ENCODE assay signal across 10 mouse cellular contexts in the genomic region with DNA sequence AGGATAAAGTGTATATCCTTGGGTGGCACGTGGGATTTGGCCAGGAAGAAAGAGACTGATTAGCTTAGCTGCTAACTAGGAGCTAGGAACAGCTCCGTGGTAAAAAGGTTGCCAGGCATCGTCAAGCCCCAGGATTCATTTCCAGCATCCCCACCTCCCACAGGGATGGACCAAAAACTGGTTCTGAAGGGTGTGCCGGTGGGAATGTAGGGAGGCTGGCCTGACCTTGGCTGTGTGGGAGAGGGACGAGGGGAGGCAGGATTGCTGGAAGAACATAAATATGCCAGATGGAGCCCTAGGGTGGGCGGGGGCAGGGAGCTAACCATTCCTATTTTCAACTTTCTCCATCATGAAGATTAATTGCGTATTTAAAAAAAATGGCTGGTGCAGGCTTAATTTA. TPM values are rescaled to one million over a fixed set of nuclear protein-coding genes. Genes with fewer than 3 reads are reported as not detected.
DNase-seq lines count a peak whose midpoint lies in the region; ATAC-seq and TF ChIP-seq lines count a peak whose summit lies in the region.
"Had no signal": no experiment of that assay in that cellular context is flagged by ENCODE, and none has a peak within 500 bp of the region (broad histone marks: within the 10 kb centered on the region; RNA-seq: fewer than 3 reads in every experiment).

No protein-coding gene starts in this region.

- no peak overlapping the region for H3K4me2 ChIP-seq in kidney, postnatal 0 days (ENCODE audit: low read length)
- peak overlapping the region; percentile 75; the same call in 1 of the 2 replicates for H3K4me2 ChIP-seq in hindbrain, embryonic 12.5 days (replicated peaks)
- peak overlapping the region; percentile 69 for H3K4me2 ChIP-seq in midbrain, postnatal 0 days (ENCODE audit: low read depth, low read length, poor library complexity, severe bottlenecking)
- H3K4me2 ChIP-seq in lung, postnatal 0 days (replicated peaks; ENCODE audit: low read depth, low read length) = no peak overlapping the region

- H3K4me3 ChIP-seq in kidney, postnatal 0 days (replicated peaks; ENCODE audit: low read depth, low read length) = no peak overlapping the region
- peak overlapping the region; percentile 86 for H3K4me3 ChIP-seq in embryonic facial prominence, embryonic 10.5 days
- peak overlapping the region; percentile 60; the same call in 1 of the 2 replicates for H3K4me3 ChIP-seq in hindbrain, embryonic 12.5 days
- H3K4me3 ChIP-seq in midbrain, postnatal 0 days (ENCODE audit: low read depth, low read length) = peak overlapping the region; percentile 61
- H3K4me3 ChIP-seq in lung, postnatal 0 days (ENCODE audit: low read depth, low read length) = no peak overlapping the region

- no peak for TF ChIP-seq EP300 in lung, postnatal 0 days (IDR thresholded peaks at IDR 0.05)

- 0 out of 2 replicates have a peak, but pooled peaks cover 10% of the 10 kb centered on the region for H3K4me1 ChIP-seq in kidney, postnatal 0 days (replicated peaks; ENCODE audit: insufficient read depth, low read length)
- peaks cover 56% of the 10 kb centered on the region for H3K4me1 ChIP-seq in embryonic facial prominence, embryonic 10.5 days
- peaks cover 35% of the 10 kb centered on the region for H3K4me1 ChIP-seq in hindbrain, embryonic 12.5 days
- H3K4me1 ChIP-seq in midbrain, postnatal 0 days (ENCODE audit: insufficient read depth, low read length) = no peaks in the 10 kb centered on the region
- peaks cover 6% of the 10 kb centered on the region; the same call in 1 of the 2 replicates for H3K4me1 ChIP-seq in lung, postnatal 0 days (ENCODE audit: insufficient read depth, low read depth, low read length)

- ATAC-seq in kidney, postnatal 0 days (replicated peaks; ENCODE audit: low FRiP score, low read depth) = no peak
- no peak for ATAC-seq in hindbrain, embryonic 12.5 days (ENCODE audit: low FRiP score)
- ATAC-seq in midbrain, postnatal 0 days (ENCODE audit: low FRiP score) = no peak
- ATAC-seq in lung, postnatal 0 days = no peak

- H3K36me3 ChIP-seq in kidney, postnatal 0 days (ENCODE audit: insufficient read depth, low read length) = no peaks in the 10 kb centered on the region
- H3K36me3 ChIP-seq in embryonic facial prominence, embryonic 10.5 days (replicated peaks) = no peaks in the 10 kb centered on the region
- no peaks in the 10 kb centered on the region for H3K36me3 ChIP-seq in hindbrain, embryonic 12.5 days
- H3K36me3 ChIP-seq in midbrain, postnatal 0 days (ENCODE audit: insufficient read depth, low read length) = no peaks in the 10 kb centered on the region
- no peaks in the 10 kb centered on the region for H3K36me3 ChIP-seq in lung, postnatal 0 days (ENCODE audit: insufficient read depth, low read length)
- H3K36me3 ChIP-seq: lung, embryonic 15.5 days had no signal

- TF ChIP-seq CTCF in kidney, postnatal 0 days (IDR thresholded peaks at IDR 0.05; ENCODE audit: low read depth) = no peak
- TF ChIP-seq CTCF in midbrain, postnatal 0 days (IDR thresholded peaks at IDR 0.05) = no peak
- TF ChIP-seq CTCF in lung, postnatal 0 days (IDR thresholded peaks at IDR 0.05) = no peak

- 20% methylated on average over 7 of the region's 7 CpGs for WGBS in kidney, postnatal 0 days
- whole genome bisulfite sequencing in embryonic facial prominence, embryonic 10.5 days = 38% methylated on average over 7 of the region's 7 CpGs
- 33% methylated on average over 7 of the region's 7 CpGs for WGBS in hindbrain, embryonic 12.5 days
- WGBS in midbrain, postnatal 0 days = 32% methylated on average over 7 of the region's 7 CpGs
- 55% methylated on average over 7 of the region's 7 CpGs for WGBS in lung, postnatal 0 days

- no peak overlapping the region for H3K9ac ChIP-seq in kidney, postnatal 0 days (ENCODE audit: low read depth, low read length)
- no peak overlapping the region for H3K9ac ChIP-seq in hindbrain, embryonic 12.5 days
- H3K9ac ChIP-seq in midbrain, postnatal 0 days (replicated peaks; ENCODE audit: low read length, poor library complexity, severe bottlenecking) = peak overlapping the region; percentile 67; the same call in 1 of the 2 replicates
- no peak overlapping the region for H3K9ac ChIP-seq in lung, postnatal 0 days (replicated peaks; ENCODE audit: low read depth)

- H3K27ac ChIP-seq in kidney, postnatal 0 days = no peak overlapping the region
- no peak overlapping the region for H3K27ac ChIP-seq in embryonic facial prominence, embryonic 10.5 days (replicated peaks)
- H3K27ac ChIP-seq in hindbrain, embryonic 12.5 days = no peak overlapping the region
- no peak overlapping the region for H3K27ac ChIP-seq in midbrain, postnatal 0 days (ENCODE audit: low read depth, low read length)
- H3K27ac ChIP-seq in lung, postnatal 0 days (ENCODE audit: low read length) = no peak overlapping the region
- H3K27ac ChIP-seq: lung, embryonic 15.5 days had no signal

- no peaks in the 10 kb centered on the region for H3K9me3 ChIP-seq in kidney, postnatal 0 days (replicated peaks; ENCODE audit: low read length)
- no peaks in the 10 kb centered on the region for H3K9me3 ChIP-seq in embryonic facial prominence, embryonic 10.5 days
- H3K9me3 ChIP-seq in hindbrain, embryonic 12.5 days (replicated peaks) = no peaks in the 10 kb centered on the region
- H3K9me3 ChIP-seq in midbrain, postnatal 0 days (ENCODE audit: low read length) = no peaks in the 10 kb centered on the region
- H3K9me3 ChIP-seq in lung, postnatal 0 days (ENCODE audit: low read length) = no peaks in the 10 kb centered on the region
- H3K9me3 ChIP-seq: lung, embryonic 15.5 days had no signal

- peak; percentile 81 for DNase-seq in kidney, postnatal 0 days (ENCODE audit: low spot score)
- DNase-seq in kidney, adult 18-20 months = no peak
- no peak for DNase-seq in embryonic facial prominence, embryonic 10.5 days (ENCODE audit: low spot score)
- DNase-seq in midbrain, postnatal 0 days (ENCODE audit: low spot score) = no peak
- DNase-seq in retina, postnatal 1 day = no peak
- DNase-seq in thymus, postnatal 36 days = no peak
- DNase-seq in lung, postnatal 0 days (ENCODE audit: low spot score) = no peak
- DNase-seq: cerebellum, postnatal 25 days had no signal

- no peaks in the 10 kb centered on the region for H3K27me3 ChIP-seq in kidney, postnatal 0 days (ENCODE audit: insufficient read depth, low read length)
- H3K27me3 ChIP-seq in embryonic facial prominence, embryonic 10.5 days (replicated peaks; ENCODE audit: low read depth, poor library complexity, severe bottlenecking) = no peaks in the 10 kb centered on the region
- no peaks in the 10 kb centered on the region; the same call in 1 of the 2 replicates for H3K27me3 ChIP-seq in hindbrain, embryonic 12.5 days
- H3K27me3 ChIP-seq in midbrain, postnatal 0 days (ENCODE audit: insufficient read depth, low read length) = no peaks in the 10 kb centered on the region
- H3K27me3 ChIP-seq in lung, postnatal 0 days (replicated peaks; ENCODE audit: insufficient read depth, low read length) = no peaks in the 10 kb centered on the region
- H3K27me3 ChIP-seq: lung, embryonic 15.5 days had no signal

RNA-seq across cellular contexts. Expression of a gene that starts 1.2 kb away (rescaled TPM):
- 27.5 and 28.6 TPM in 2 replicates for polyA plus RNA-seq in kidney, postnatal 0 days (2015; fragmentation: Nextera tagmentation; extraction: Ambion mirVana)
- polyA plus RNA-seq in embryonic facial prominence, embryonic 10.5 days (2016; fragmentation: Nextera tagmentation; extraction: Ambion mirVana) = 18.9 and 24.5 TPM in 2 replicates
- 16.0 and 18.1 TPM in 2 replicates for polyA plus RNA-seq in hindbrain, embryonic 12.5 days (2016; fragmentation: Nextera tagmentation; extraction: Ambion mirVana)
- total RNA-seq in midbrain, postnatal 0 days (2014; rRNA removed) = 24.7 and 30.2 TPM in 2 replicates
- 49.4 and 51.4 TPM in 2 replicates for polyA plus RNA-seq in midbrain, postnatal 0 days (2015; fragmentation: Nextera tagmentation; extraction: Ambion mirVana)
- 5.7 and 9.3 TPM in 2 replicates for polyA plus RNA-seq in lung, postnatal 0 days (2015; fragmentation: Nextera tagmentation; extraction: Ambion mirVana)

Comparison
In these comparisons a context has a peak if more than half of its experiments do, and no peak if none do; other contexts are left out.
1. H3K4me2 ChIP-seq: peak in hindbrain, embryonic 12.5 days (single experiment) and midbrain, postnatal 0 days (single experiment); none in kidney, postnatal 0 days (single experiment) and lung, postnatal 0 days (single experiment).
2. H3K4me3 ChIP-seq: peak in embryonic facial prominence, embryonic 10.5 days (single experiment), hindbrain, embryonic 12.5 days (single experiment) and midbrain, postnatal 0 days (single experiment); none in kidney, postnatal 0 days (single experiment) and lung, postnatal 0 days (single experiment).